Mouse (Mus musculus) hindbrain, embryonic 15.5 days (tissue): ENCODE results near the gene Sprr1a. TPM values are rescaled to one million over a fixed set of nuclear protein-coding genes. Genes with fewer than 3 reads are reported as not detected.
"Not testable (repeated sequence)": the region's sequence is repeated elsewhere in the genome, so short reads cannot be mapped to it uniquely, and the experiment has no call there.

ENCODE experiments used
- ATAC-seq: fragments of 200-750 bp; cut with Nextera tagmentation; 2 replicates; pipeline ENCODE4 v1.8.0; 2017; ENCODE audit warnings: low read depth, moderate number of reproducible peaks, moderate TSS enrichment; ENCODE audit not compliant: low FRiP score
- H3K27ac ChIP-seq: fragments of 300-500 bp; sonication (generic); replicated peaks from 2 replicates; pipeline ENCODE4 v1.5.1; 2015; ENCODE audit warnings: mild to moderate bottlenecking, inconsistent platforms
- H3K27me3 ChIP-seq: fragments of 300-500 bp; sonication (generic); 2 replicates; pipeline ENCODE4 v1.6.1; 2015; ENCODE audit warnings: control low read depth, inconsistent platforms
- H3K36me3 ChIP-seq: fragments of 300-500 bp; sonication (generic); 2 replicates; pipeline ENCODE4 v1.6.1; 2015; ENCODE audit warnings: control low read depth, inconsistent platforms
- H3K4me1 ChIP-seq: fragments of 300-500 bp; sonication (generic); replicated peaks from 2 replicates; pipeline ENCODE4 v1.6.1; 2015; ENCODE audit warnings: control low read depth, inconsistent platforms
- H3K4me2 ChIP-seq: fragments of 300-500 bp; sonication (generic); 2 replicates; pipeline ENCODE4 v1.6.1; 2015; ENCODE audit warnings: moderate library complexity, mild to moderate bottlenecking, inconsistent platforms
- H3K4me3 ChIP-seq: fragments of 300-500 bp; sonication (generic); 2 replicates; pipeline ENCODE4 v1.5.1; 2015; ENCODE audit warnings: mild to moderate bottlenecking, inconsistent platforms
- H3K9ac ChIP-seq: fragments of 300-500 bp; sonication (generic); 2 replicates; pipeline ENCODE4 v1.6.1; 2015; ENCODE audit warnings: inconsistent platforms
- H3K9me3 ChIP-seq: fragments of 300-500 bp; sonication (generic); 2 replicates; pipeline ENCODE4 v1.6.1; 2016; ENCODE audit warnings: control low read depth, inconsistent platforms
- WGBS: fragments of 180-500 bp; shearing (Covaris S2); methylation state at CpG from one replicate; pipeline ENCODE4 v1.1.7; 2015; 5-methylcytosine and 5-hydroxymethylcytosine counted together
- polyA plus RNA-seq: library from polyadenylated mRNA; unstranded; fragments of >200 nt; fragmentation: Nextera tagmentation; extraction: Ambion mirVana; gene quantifications from 2 replicates; pipeline ENCODE4 v1.2.1, GENCODE M21; 2015

The Sprr1a gene
- not detected in 2 replicates for polyA plus RNA-seq

GRCm38 (mm10) chr3:92485863-92486262 is at the start of gene Sprr1a:
TSS of gene Sprr1a (minus strand) at chr3:92485895.
- no peaks in the 10 kb centered on the region for H3K4me1 ChIP-seq
- no peaks in the 10 kb centered on the region for H3K27me3 ChIP-seq
- no peak within 1 kb of the TSS for H3K4me3 ChIP-seq
- H3K36me3 ChIP-seq, result no peaks in the 10 kb centered on the region
- ATAC-seq, result no peak
- H3K9ac ChIP-seq, result no peak within 1 kb of the TSS
- no peaks in the 10 kb centered on the region for H3K9me3 ChIP-seq
- H3K27ac ChIP-seq, result no peak within 1 kb of the TSS
- no peak within 1 kb of the TSS for H3K4me2 ChIP-seq

- Histone ChIP-seq H3K36me3 (no peaks in the 10 kb centered on the region), H3K9me3 (no peaks in the 10 kb centered on the region), H3K4me2 (no peak within 1 kb of the TSS), H3K9ac (no peak within 1 kb of the TSS), H3K27ac (no peak within 1 kb of the TSS), H3K27me3 (no peaks in the 10 kb centered on the region), H3K4me1 (no peaks in the 10 kb centered on the region), H3K4me3 (no peak within 1 kb of the TSS)
- no peak for ATAC-seq
- 89% methylated on average over 3 of the region's 3 CpGs for WGBS
Measured at GRCm38 (mm10) chr3:92534411-92534810, 48.7 kb upstream of the Sprr1a start, which contains the start of gene 2310046K23Rik. TSS of gene 2310046K23Rik (minus strand) at chr3:92534511.

- H3K27ac ChIP-seq, result no peak overlapping the region
Measured at GRCm38 (mm10) chr3:92512325-92512724, 26.6 kb upstream of the Sprr1a start.

GRCm38 (mm10) chr3:92510786-92511185 is 25.1 kb upstream of the Sprr1a start:
- Histone ChIP-seq H3K36me3 (no peaks in the 10 kb centered on the region), H3K4me3 (no peak overlapping the region)
- no peak for ATAC-seq

More at GRCm38 (mm10) chr3:92512325-92512724, 26.6 kb upstream of the Sprr1a start:
- no peak for ATAC-seq
- H3K27me3 ChIP-seq, result no peaks in the 10 kb centered on the region
- H3K9ac ChIP-seq, result no peak overlapping the region
- no peaks in the 10 kb centered on the region for H3K9me3 ChIP-seq
- no peak overlapping the region for H3K4me3 ChIP-seq
- H3K36me3 ChIP-seq, result no peaks in the 10 kb centered on the region
- H3K4me1 ChIP-seq, result no peaks in the 10 kb centered on the region
- H3K4me2 ChIP-seq, result no peak overlapping the region

GRCm38 (mm10) chr3:92508185-92508584 is 22.5 kb upstream of the Sprr1a start:
- Histone ChIP-seq H3K9me3 (no peaks in the 10 kb centered on the region), H3K27ac (no peak overlapping the region), H3K27me3 (no peaks in the 10 kb centered on the region), H3K4me2 (no peak overlapping the region), H3K36me3 (no peaks in the 10 kb centered on the region), H3K4me1 (no peaks in the 10 kb centered on the region), H3K9ac (no peak overlapping the region), H3K4me3 (no peak overlapping the region)
- 83% methylated on average over 1 of the region's 1 CpGs for WGBS
- no peak for ATAC-seq

More at GRCm38 (mm10) chr3:92510786-92511185, 25.1 kb upstream of the Sprr1a start:
- Histone ChIP-seq H3K4me2 (no peak overlapping the region), H3K27ac (no peak overlapping the region), H3K4me1 (no peaks in the 10 kb centered on the region), H3K9ac (no peak overlapping the region), H3K27me3 (no peaks in the 10 kb centered on the region), H3K9me3 (no peaks in the 10 kb centered on the region)

- H3K4me3 ChIP-seq, result no peak overlapping the region
- no peaks in the 10 kb centered on the region for H3K4me1 ChIP-seq
- H3K9me3 ChIP-seq, result no peaks in the 10 kb centered on the region
- H3K36me3 ChIP-seq, result no peaks in the 10 kb centered on the region
- H3K27me3 ChIP-seq, result no peaks in the 10 kb centered on the region
- H3K27ac ChIP-seq, result no peak overlapping the region
- no peak overlapping the region for H3K9ac ChIP-seq
- ATAC-seq, result no peak
- no peak overlapping the region for H3K4me2 ChIP-seq
Measured at GRCm38 (mm10) chr3:92503528-92503927, 17.8 kb upstream of the Sprr1a start.

- no peak for ATAC-seq
- H3K9me3 ChIP-seq, result no peaks in the 10 kb centered on the region
- H3K27ac ChIP-seq, result no peak within 1 kb of the TSS
- no peak within 1 kb of the TSS for H3K4me2 ChIP-seq
- no peak within 1 kb of the TSS for H3K4me3 ChIP-seq
- no peaks in the 10 kb centered on the region for H3K4me1 ChIP-seq
- no peak within 1 kb of the TSS for H3K9ac ChIP-seq
- H3K36me3 ChIP-seq, result no peaks in the 10 kb centered on the region
- WGBS, result 96% methylated on average over 1 of the region's 1 CpGs
- H3K27me3 ChIP-seq, result no peaks in the 10 kb centered on the region
Measured at GRCm38 (mm10) chr3:92500393-92500792, 14.7 kb upstream of the Sprr1a start, which contains the start of gene Sprr4. TSS of gene Sprr4 (minus strand) at chr3:92500493.

GRCm38 (mm10) chr3:92490262-92490661 is 4.6 kb upstream of the Sprr1a start:
- H3K4me2 ChIP-seq, H3K27me3 ChIP-seq, H3K36me3 ChIP-seq, ATAC-seq, H3K9ac ChIP-seq, H3K27ac ChIP-seq, H3K9me3 ChIP-seq, H3K4me3 ChIP-seq, H3K4me1 ChIP-seq: not testable (repeated sequence)

GRCm38 (mm10) chr3:92486307-92486706 is 612 bp upstream of the Sprr1a start:
- no peaks in the 10 kb centered on the region for H3K9me3 ChIP-seq
- no peak overlapping the region for H3K4me2 ChIP-seq
- no peak overlapping the region for H3K4me3 ChIP-seq
- H3K27me3 ChIP-seq, result no peaks in the 10 kb centered on the region
- ATAC-seq, result no peak
- H3K9ac ChIP-seq, result no peak overlapping the region
- 53% methylated on average over 1 of the region's 1 CpGs for WGBS
- H3K4me1 ChIP-seq, result no peaks in the 10 kb centered on the region
- no peak overlapping the region for H3K27ac ChIP-seq
- no peaks in the 10 kb centered on the region for H3K36me3 ChIP-seq

GRCm38 (mm10) chr3:92481249-92481648 is 4.4 kb downstream of the Sprr1a start:
- not testable (repeated sequence) for ATAC-seq, H3K9ac ChIP-seq, H3K27me3 ChIP-seq, H3K36me3 ChIP-seq, H3K4me2 ChIP-seq, H3K27ac ChIP-seq, H3K9me3 ChIP-seq, H3K4me3 ChIP-seq, H3K4me1 ChIP-seq

- WGBS, result 93% methylated on average over 2 of the region's 2 CpGs
- ATAC-seq, result no peak
- H3K27ac ChIP-seq, result no peak overlapping the region
- no peak overlapping the region for H3K9ac ChIP-seq
- no peaks in the 10 kb centered on the region for H3K9me3 ChIP-seq
- no peak overlapping the region for H3K4me3 ChIP-seq
- H3K4me1 ChIP-seq, result no peaks in the 10 kb centered on the region
- no peaks in the 10 kb centered on the region for H3K27me3 ChIP-seq
- no peak overlapping the region for H3K4me2 ChIP-seq
- H3K36me3 ChIP-seq, result no peaks in the 10 kb centered on the region
Measured at GRCm38 (mm10) chr3:92470111-92470510, 15.6 kb downstream of the Sprr1a start.

GRCm38 (mm10) chr3:92467424-92467823 is 18.3 kb downstream of the Sprr1a start:
- no peaks in the 10 kb centered on the region for H3K36me3 ChIP-seq
- H3K4me3 ChIP-seq, result no peak overlapping the region
- H3K9me3 ChIP-seq, result no peaks in the 10 kb centered on the region
- no peak overlapping the region for H3K4me2 ChIP-seq
- H3K9ac ChIP-seq, result no peak overlapping the region
- H3K4me1 ChIP-seq, result no peaks in the 10 kb centered on the region
- no peak overlapping the region for H3K27ac ChIP-seq
- no peaks in the 10 kb centered on the region for H3K27me3 ChIP-seq
- no peak for ATAC-seq

- WGBS, result 88% methylated on average over 1 of the region's 1 CpGs
- no peaks in the 10 kb centered on the region for H3K9me3 ChIP-seq
- no peaks in the 10 kb centered on the region for H3K36me3 ChIP-seq
- H3K4me2 ChIP-seq, result no peak overlapping the region
- no peak overlapping the region for H3K9ac ChIP-seq
- no peaks in the 10 kb centered on the region for H3K4me1 ChIP-seq
- no peak overlapping the region for H3K4me3 ChIP-seq
- H3K27ac ChIP-seq, result no peak overlapping the region
- ATAC-seq, result no peak
- no peaks in the 10 kb centered on the region for H3K27me3 ChIP-seq
Measured at GRCm38 (mm10) chr3:92466576-92466975, 19.1 kb downstream of the Sprr1a start.
